Mouse (Mus musculus) CD8-positive naive resting alpha-beta T cell, adult 2 months (primary cell): ENCODE measurements around the gene Ambra1.
"Not testable (repeated sequence)": the region's sequence is repeated elsewhere in the genome, so short reads cannot be mapped to it uniquely, and the experiment has no call there.

ENCODE experiments used
- DNase-seq, 2 experiments: peaks; one replicate each; pipeline ENCODE4 v3.0.0; 2022; ENCODE audit warnings: low read depth in 2 of 2, low spot score in 2 of 2

Ambra1 gene

DNA sequence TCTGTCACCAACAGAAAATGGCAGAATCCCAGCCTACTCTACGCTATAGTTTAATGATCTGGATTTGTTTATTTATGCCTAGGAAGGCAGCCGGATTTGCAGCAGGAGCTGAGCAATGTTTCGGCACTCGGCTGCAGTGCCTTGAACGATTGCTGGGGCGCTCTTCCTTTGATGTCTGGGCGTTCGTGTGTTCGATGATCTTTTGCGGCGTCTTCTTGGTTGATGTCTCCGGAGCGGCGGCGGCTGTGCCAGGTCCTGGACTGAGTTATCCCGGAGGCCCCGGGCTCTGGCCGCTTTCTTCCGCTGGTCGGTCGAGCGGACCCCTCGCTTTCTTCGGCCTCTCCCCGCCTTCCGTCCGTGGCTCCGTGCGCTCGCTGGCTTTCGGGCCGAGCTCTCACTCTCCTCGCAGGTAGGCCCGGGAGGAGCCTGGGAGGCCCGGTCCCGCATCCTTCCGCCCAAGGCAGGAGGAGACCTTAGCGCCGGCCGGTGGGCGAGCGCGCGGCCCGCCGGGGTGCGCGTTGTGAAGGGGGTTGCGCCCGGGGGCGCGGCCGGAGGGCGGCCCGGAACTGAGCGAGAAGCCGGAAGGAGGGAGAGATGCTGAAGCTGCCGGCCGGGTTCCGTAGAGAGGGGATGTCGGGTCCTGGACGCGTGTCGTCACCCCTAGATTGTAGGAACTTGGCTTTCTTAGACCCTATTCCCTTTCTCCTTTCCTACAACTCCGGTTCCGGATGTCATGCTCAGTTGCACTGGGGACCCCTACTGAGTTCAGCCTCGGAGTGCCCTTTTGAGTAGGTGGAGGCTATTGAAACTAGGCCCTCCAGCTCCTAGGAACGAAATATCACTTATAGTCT is at the start of gene Ambra1:
Gene Ambra1 (plus strand): TSS at position 164 of the 851 bp plus-strand sequence.
- DNase-seq, result peak; percentile 63 to 85

DNA sequence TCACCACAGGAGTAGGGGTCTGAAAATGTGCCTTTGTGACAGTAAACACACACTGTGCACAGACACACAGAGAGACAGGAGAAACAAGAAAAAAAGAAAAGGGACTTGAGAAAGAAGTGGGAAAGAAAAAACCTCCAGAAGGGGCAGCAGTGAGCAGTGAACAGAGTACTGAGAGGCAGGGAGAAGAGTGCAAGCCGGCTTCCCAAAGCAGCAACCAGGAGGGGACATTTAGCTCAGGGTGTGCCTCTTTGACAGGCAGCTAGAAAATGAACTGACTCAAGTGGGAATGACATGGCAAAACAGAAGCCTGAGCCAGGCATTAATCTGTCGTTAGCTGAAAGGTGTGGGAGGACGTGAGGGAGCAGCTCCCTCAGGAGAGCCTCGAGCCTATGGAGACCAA is 47.1 kb upstream of the Ambra1 start:
- DNase-seq, result peak in 1 of 2 experiments; percentile 9

DNA sequence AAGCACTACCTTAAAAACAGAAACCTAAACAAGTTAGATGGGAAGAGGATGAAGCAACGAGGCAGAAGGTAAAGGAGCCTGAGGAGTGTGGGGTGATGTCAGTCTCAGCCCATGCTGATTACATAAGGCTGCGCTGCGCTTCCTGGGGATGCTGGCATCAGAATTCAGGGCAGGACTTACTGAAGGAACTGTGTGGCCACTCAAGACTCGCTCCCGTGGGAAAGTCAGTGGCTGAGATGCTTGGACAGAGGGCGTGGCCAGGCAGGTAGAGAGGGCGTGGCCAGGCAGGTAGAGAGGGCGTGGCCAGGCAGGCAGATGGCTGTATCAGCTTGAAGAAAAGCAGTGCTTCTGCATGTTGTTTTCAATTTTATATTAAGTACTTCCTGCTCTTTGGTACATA is 46.0 kb upstream of the Ambra1 start:
- DNase-seq, result no peak

DNA sequence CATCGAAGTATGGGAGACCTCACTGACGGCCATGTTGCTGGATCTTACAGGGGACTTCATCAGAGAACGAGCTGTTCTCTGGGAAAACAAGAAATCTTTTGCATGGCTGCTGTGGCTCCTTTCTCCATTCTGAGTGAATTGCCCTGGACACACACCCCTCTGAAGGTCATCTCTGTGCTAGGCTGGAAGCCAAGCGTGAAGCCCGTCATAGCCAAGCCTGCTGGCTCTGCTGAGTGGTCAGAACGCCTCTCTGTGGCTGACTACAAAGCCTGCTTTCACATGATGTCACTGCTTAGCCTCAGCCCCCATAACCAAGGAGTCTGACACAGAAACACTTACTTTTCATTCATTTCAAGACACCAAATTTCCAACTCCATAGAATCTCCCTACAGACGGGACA is 40.5 kb upstream of the Ambra1 start:
- DNase-seq, result no peak

DNA sequence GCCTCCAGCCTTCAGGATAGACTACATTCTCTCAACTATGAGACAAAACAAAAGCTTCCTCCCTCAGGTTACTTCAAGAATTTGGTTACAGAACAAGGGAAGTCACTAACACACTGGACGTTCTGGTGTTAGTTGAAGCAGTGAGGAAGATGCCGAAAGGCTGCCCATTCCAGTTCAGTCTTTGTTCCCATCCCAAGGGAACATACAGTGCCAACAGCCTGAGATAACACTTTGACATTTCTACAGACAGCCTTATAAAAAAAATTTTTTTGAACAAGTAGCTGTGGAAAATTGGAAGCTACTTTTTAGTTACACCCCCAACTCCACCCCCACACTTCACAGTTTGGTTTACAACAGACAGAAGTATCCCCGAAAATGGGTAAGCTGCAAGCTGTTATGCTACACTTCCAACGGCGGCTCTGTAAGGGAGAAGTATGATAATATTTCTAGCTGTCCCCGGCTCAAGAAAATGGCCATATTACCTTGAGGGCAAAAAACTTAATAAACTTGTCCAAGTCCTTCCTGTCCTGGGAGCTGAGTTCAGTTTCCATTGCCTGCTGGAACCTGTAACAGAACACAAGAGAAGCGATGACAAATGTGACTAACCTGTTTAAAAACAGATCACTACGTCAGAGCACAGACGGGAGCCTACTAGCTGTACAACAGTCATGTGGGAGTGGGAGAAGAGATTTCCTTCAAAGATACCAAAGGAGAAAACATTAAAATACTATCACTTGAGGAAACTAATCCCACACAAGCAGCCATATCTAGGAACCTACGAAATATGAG is 34.3 kb upstream of the Ambra1 start:
- DNase-seq, result no peak

DNA sequence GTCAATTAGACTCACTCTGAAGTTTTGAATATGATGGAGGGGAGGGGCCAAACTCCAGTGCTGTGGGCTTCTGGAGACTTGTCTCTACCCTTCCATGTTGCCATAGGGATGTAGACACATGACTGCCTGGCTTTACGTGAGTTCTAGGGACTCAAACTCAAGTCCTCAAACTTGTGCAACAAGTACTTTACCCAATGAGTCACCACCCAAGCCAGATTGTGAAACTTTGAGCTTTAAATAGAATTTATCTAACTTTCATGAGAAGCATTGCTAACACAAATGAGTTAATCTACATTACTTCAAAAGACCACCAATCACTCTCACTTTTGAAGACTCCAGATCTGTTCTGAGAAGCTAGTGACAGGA is 33.7 kb upstream of the Ambra1 start:
- DNase-seq, result no peak

DNA sequence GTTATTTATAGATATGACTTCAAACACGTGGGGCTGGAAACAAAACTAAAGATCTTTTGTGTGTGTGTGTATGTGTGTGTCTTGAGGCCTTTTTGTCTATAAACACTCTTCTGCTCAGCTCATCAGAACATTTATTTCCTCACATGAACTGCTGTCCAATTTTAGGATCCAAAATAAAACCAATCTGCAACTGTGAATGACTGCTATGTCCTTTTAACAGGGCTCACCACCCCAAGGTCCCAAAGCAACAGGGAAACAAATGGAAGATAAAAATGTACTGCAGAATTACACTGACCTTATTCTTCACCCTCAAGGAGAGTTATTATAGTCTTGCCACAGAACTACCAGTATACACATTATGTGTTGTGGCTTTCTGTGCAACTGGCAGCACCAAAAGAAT is 30.7 kb upstream of the Ambra1 start:
- DNase-seq, result no peak

DNA sequence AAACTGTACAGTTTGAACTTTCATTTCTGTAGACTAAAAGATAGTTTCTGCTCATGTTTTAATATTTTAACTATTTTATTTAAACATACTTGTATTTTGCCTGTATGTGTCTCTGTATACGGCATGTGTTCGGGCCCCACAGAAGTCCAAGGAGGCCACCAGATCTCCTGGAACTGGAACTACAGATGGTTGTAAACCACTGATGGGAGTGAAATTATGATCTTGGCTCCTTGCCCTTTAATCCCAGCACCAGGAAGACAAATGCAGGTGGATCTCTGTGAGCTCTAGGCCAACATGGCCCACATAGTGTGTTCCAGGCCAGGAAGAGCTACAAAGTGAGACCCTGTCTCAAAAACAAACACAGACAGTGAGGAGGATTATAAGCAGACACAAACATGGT is 28.6 kb upstream of the Ambra1 start:
- no peak for DNase-seq

DNA sequence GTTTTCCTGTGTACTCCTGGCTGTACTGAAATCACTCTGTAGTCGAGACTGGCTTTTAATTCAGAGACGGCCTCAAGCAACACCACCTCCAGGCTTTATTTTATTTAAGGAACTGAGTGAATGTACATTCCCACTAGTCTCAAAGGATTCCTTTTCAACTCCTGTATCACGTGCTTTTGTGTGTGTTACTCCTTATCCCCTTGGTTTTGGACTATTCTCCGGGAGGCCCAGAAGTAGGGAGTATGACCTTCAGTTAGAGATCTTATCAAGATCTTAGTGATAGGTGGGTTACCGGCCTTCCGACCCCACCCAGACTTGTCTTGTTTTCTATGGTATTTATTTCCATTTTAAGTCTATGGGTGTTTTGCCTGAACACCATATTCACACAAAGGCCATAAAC is 24.2 kb upstream of the Ambra1 start:
- DNase-seq, result no peak

DNA sequence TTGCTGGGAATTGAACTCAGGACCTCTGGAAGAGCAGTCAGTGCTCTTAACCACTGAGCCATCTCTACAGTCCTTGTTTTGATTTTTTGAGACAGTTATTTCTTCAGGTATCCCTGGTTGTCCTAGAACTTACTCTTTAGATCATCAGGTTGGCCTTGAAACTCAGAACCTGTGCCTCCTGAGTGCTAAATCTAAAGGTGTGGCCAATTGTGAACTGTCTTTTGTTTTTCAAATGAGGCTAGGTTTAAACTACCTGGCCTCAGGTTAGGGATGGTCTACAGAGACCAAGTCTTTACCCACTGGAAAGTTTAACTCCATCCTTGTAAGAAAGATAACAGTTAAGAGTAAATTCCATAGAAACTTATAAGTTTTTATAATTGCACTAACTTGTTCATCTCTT is 23.5 kb upstream of the Ambra1 start:
- DNase-seq, result no peak

DNA sequence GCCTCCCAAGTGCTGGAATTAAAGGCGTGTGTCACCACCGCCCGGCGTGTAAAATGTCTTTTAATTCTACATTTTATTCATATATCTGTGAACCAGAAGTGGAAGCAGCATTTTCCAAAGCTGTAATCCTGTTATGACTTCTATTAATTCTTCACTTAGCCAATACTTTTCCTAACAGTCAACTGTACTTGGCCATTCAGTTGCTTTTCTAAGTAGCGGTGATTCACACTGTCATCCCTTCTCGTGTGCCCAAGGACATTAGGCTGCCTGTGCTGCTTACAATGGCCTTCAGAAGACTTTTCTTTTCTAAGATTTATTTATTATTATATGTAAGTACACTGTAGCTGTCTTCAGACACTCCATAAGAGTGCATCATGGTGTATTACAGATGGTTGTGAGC is 21.6 kb upstream of the Ambra1 start:
- no peak for DNase-seq

DNA sequence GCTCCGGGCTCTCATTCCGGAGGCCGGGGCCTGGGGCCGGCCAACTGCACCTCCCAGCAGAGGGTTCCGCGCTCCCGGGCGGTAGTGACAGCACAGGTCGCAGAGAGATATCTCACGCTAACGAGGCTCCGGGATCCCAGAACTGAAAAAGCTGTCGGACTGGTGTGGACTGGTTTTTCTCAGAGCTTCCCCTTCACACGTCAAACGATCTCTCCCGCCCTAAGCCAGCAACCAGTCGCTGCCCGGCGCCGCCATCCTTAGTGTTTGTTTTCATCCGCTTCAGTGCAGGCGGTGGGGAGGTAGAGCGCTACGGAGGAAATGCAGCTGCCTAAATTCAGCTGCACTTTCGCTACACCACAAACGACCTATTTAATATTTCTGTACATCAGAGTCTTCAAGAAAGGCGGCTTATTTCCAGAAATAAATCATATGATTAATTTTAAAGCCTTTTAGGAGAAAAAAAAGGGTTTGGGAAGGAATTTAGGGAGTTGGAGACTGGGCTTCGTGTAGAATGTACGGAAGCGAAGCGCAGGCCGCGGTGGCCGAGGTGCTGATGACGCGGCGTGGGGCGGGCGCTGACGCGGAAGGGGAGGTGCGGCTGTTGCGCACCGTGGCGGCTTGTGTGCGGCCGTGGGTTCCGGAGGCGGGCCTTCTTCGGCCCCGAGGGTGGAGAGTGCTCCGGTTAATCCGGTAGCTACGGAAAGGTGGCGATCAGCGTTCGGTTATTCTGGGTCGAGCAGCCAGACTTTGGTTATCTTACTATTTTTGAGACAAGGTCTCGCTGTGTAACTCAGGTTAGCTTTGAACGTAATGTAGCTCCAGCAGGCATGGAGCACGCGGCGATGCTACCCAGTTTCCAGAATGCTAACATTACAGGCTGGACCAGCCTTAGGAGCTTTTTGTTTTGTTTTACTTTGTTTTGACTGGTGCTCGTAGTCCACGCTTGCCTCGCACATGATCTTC is 19.4 kb upstream of the Ambra1 start, which contains the start of the genes Atg13 and Harbi1:
Gene Atg13 (minus strand): TSS at position 305 of the 963 bp plus-strand sequence.
Gene Harbi1 (plus strand): TSS at position 581 of the 963 bp plus-strand sequence.
- DNase-seq, result peak; percentile 90 to 91

DNA sequence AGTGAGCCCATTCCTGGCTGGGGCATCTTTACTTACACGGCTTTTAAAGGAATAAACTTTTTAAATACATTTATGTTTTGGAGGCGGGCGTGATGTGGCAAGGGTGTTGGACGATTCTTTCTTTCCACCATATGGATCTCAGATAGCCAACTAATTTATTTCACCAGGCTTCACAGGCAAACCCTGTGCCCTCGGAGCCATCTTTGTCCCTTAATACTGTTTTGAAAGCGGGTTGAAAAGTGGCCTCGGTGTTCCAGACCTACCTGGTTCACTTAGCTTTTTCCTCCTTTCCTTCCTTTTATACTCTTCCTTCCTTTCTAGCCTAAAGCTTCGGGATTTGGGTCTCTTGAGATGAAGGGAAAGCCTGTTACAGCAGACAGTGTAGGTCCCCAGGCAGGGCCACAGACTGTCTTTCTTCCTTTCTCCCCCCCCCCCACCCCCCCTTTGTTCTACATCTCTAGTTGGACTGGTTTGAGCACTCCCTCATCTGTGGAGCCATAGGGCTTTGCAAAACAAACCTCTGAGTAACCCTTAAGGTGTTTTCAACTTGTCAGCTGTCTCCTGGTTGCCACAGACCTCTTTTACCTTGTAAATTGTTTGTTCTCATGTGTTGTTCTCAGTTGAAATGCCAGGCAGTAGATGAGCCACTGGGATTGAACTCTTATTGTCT is 18.5 kb upstream of the Ambra1 start:
- peak in 1 of 2 experiments; percentile 5 for DNase-seq

DNA sequence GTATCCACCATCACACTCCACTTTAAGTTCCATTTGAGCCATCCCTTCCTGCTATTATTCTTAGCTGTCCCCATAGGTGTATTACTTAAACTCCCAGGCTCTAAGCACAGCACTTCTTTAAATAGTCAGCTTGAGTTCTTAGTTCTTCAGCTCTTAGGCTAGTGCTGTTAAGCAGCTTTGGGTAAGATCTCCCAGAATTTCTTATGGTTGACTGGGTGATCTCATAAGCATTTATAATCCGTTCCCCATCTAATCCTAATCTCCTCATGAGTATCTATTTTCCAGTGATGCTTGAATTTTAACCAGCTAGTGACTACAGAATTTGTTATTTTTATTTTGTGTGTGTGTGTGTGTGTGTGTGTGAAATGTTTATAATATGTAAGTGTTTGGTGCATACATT is 15.0 kb upstream of the Ambra1 start:
- DNase-seq, result no peak

DNA sequence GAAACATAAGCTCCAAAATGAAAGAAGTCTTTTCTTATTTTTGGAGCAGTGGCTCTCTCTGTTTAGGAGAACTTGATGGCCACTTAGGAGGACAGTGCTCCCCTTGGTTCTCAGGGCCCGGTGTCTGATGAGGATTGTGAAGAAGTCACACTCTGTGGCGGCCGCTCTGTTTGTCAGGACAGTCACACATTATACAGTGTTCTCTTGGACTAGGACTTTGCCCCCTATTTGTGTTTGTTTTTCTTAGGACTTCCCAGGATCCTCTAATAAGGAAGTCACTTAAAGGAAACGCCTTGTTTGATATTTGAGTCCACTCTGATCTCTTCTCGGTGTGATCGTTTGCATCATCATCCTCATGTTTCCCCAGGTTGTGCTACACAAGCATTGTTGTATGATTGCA is 11.7 kb upstream of the Ambra1 start:
- no peak for DNase-seq

DNA sequence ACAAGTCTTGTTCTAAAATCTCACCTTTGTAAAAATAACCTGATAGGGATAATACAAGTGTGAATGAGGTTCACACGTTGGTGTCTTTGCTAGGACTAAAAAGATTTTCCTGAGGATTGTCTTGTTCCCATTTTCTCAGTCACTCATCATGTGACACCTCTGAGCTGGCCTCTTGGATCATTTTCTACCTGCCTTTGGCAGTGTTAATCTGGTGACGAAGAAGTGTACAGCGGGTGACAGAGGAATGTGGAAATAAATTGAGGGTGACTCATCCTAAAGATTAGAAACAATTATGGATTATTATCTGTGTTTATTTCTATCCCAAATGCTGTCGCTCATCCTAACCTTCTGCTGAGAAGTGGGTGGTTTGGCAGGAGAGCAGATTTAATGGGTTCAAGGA is 6.6 kb upstream of the Ambra1 start:
- no peak for DNase-seq

DNA sequence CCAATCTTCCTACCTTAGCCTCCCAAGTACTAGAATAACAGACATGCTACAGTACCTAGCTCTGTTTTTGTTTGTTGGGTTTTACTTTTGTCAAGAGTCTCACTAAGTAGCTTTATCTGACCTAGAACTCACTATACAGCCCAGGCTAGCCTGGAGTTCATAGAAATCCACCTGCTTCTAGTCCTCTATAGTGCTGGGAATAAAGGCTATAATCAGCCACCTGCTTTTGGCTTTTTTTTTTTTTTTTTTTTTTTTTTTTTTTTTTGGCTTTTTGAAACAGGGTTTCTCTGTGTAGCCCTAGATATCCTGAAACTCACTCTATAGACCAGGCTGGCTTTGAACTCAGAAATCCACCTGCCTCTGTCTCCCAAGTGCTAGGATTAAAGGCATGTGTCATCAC is 6.0 kb upstream of the Ambra1 start:
- no peak for DNase-seq

DNA sequence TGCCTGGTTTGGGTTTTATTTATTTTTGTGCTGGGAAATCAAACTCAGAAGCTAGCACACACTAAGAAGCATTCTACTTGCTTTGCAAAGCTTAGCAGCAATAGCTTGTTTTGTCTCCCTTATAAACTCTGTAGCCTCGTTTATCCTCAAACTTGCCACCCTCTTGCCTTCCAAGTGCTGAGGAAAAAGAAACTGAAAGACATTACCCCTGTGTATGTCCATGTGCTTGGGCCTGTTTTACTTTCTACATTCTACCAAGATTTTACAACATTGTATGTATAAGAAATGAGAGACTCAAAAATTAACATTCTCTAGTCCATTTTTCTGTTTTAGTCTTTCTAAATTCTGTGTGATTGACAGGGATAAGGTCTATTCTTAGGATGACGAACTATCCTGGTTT is 5.2 kb upstream of the Ambra1 start:
- DNase-seq, result no peak

DNA sequence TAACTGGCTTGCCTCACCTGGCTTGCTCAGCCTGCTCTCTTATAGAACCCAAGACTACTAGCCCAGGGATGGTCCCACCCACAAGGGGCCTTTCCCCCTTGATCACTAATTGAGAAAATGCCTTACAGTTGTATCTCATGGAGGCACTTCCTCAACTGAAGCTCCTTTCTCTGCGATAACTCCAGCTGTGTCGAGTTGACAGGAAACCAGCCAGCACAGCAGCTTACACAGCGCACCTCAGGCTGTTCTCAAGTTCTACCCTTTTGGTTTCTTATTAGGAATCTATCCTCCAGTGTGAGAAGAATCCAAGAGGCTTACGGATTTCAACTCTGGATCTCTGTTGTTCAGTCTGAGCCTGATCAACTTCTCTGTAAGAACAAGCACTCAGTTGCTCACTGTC is 4.5 kb upstream of the Ambra1 start:
- not testable (repeated sequence) for DNase-seq

DNA sequence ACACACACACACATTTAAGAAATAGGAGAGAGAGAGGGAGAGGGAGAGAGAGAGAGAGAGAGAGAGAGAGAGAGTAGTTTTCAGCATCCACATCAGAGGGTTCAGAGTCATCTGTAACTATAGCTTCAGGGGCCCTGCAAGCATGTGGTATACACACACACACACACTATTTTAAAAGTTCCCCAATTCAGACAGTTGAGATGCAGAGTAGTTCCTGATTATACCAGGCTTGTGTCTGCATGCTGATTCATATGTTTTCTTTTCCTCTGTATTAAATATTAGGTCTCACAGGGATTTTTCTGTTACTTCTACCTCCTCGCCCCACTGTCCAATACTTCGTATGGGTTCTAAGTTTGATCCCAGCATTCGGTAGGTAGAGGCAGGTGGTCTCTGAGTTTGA is 2.9 kb upstream of the Ambra1 start:
- DNase-seq, result no peak

DNA sequence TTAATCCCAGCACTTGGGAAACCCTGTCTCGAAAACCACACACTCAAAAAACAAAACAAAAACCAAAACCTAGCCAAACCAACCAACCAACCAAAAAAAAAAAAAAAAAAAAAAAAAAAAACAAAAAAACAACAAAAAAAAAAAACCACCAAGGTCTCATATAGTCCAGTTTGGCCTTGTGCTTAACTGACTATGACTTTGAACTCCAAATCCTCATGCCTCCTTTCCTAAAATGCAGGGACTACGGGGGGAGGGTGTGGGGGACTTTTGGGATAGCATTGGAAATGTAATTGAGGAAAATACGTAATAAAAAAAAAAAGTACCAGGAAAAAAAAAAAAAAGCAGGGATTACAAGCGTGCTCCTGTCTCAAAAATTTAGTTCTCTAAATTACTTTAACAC is 363 bp upstream of the Ambra1 start:
- DNase-seq, result no peak
